Mouse (Mus musculus) C2C12 (cell line): ENCODE results near the gene Tmem178b.

Experiments used
- CEBPB ChIP-seq: IDR thresholded peaks from one replicate; pipeline ENCODE4 v1.6.1; 2011; ENCODE audit warnings: low read depth, mild to moderate bottlenecking, control low read depth, moderate library complexity
- CTCF ChIP-seq: IDR thresholded peaks from one replicate; pipeline ENCODE4 v1.5.1; 2011; ENCODE audit not compliant: control insufficient read depth, insufficient read depth, insufficient read length
- FOSL1 ChIP-seq: IDR thresholded peaks from one replicate; pipeline ENCODE4 v1.8.0; 2011; ENCODE audit warnings: mild to moderate bottlenecking, low read length; ENCODE audit not compliant: poor library complexity, insufficient read depth, severe bottlenecking
- MAX ChIP-seq: IDR thresholded peaks from one replicate; pipeline ENCODE4 v1.6.1; 2011; ENCODE audit warnings: mild to moderate bottlenecking, control low read depth
- MYOD1 ChIP-seq: IDR thresholded peaks from one replicate; pipeline ENCODE4 v1.6.1; 2011; ENCODE audit warnings: low read depth; ENCODE audit not compliant: control insufficient read depth, insufficient read length
- MYOG ChIP-seq: IDR thresholded peaks from one replicate; pipeline ENCODE4 v1.6.1; 2011; ENCODE audit not compliant: control insufficient read depth, insufficient read length; ENCODE audit errors: extremely low read depth
- USF1 ChIP-seq: IDR thresholded peaks from one replicate; pipeline ENCODE4 v1.6.1; 2011; ENCODE audit warnings: low read depth, mild to moderate bottlenecking, control low read depth, moderate library complexity

- no peak for TF ChIP-seq CTCF
- TF ChIP-seq USF1 = no peak
- TF ChIP-seq FOSL1 = no peak
- TF ChIP-seq MYOG = no peak
- no peak for TF ChIP-seq MAX
- TF ChIP-seq MYOD1 = no peak
- TF ChIP-seq CEBPB = no peak
These were observed 46.1 kb downstream of the Tmem178b start for GRCm38 (mm10) chr6:39919011-39919709.
